Mouse (Mus musculus) kidney, adult 2 months (tissue): ENCODE results near the gene Mthfd2l.

Experiments
- CTCF ChIP-seq: fragments of 200-500 bp; conservative IDR thresholded peaks from 2 replicates; pipeline ENCODE4 v1.5.1; 2011; ENCODE audit warnings: low read depth, mild to moderate bottlenecking, control low read depth, low read length, moderate library complexity, mixed read lengths; ENCODE audit not compliant: insufficient read depth, insufficient read length
- POLR2A ChIP-seq: fragments of 200-500 bp; IDR thresholded peaks from one replicate; pipeline ENCODE4 v1.6.1; 2011; ENCODE audit warnings: low read depth, low read length, control low read depth

GRCm38 (mm10) chr5:90930971-90931851 lies at the start of gene Mthfd2l:
- TF ChIP-seq CTCF (peak; percentile 61), POLR2A (no peak)
